Mouse (Mus musculus) small intestine, adult 2 months (tissue): ENCODE measurements around the gene Capn12. TPM values are rescaled to one million over a fixed set of nuclear protein-coding genes. Genes with fewer than 3 reads are reported as not detected.

Experiments
- H3K27ac ChIP-seq: fragments of 200-500 bp; 2 replicates; pipeline ENCODE4 v1.5.1; 2012; ENCODE audit warnings: low read depth, low read length, control low read depth, inconsistent platforms; ENCODE audit not compliant: insufficient read depth
- H3K27me3 ChIP-seq: fragments of 200-500 bp; 2 replicates; pipeline ENCODE4 v1.6.1; 2012; ENCODE audit warnings: mild to moderate bottlenecking, moderate library complexity, low read length, inconsistent platforms; ENCODE audit not compliant: control insufficient read depth, insufficient read depth
- H3K36me3 ChIP-seq: fragments of 200-500 bp; 2 replicates; pipeline ENCODE4 v1.6.1; 2012; ENCODE audit warnings: mild to moderate bottlenecking, low read length, control low read depth, inconsistent platforms; ENCODE audit not compliant: control insufficient read depth, insufficient read depth
- H3K4me1 ChIP-seq: fragments of 200-500 bp; 2 replicates; pipeline ENCODE4 v1.6.1; 2012; ENCODE audit warnings: low read length, inconsistent platforms, mixed read lengths; ENCODE audit not compliant: control insufficient read depth, insufficient read depth, insufficient read length
- H3K4me3 ChIP-seq: fragments of 200-500 bp; 2 replicates; pipeline ENCODE4 v1.5.1; 2012; ENCODE audit warnings: low read depth, mild to moderate bottlenecking, control low read depth, inconsistent platforms, low read length, moderate library complexity
- CTCF ChIP-seq: fragments of 200-500 bp; IDR thresholded peaks from 2 replicates; pipeline ENCODE4 v1.5.1; 2012; ENCODE audit warnings: low read depth, mild to moderate bottlenecking, control low read depth, inconsistent platforms, low read length, moderate library complexity, mixed read lengths; ENCODE audit not compliant: insufficient replicate concordance, insufficient read length; ENCODE audit errors: extremely low read depth
- POLR2A ChIP-seq: fragments of 200-500 bp; IDR thresholded peaks from 2 replicates; pipeline ENCODE4 v1.6.1; 2012; ENCODE audit warnings: low read depth, mild to moderate bottlenecking, control low read depth, inconsistent platforms, low read length, moderate library complexity
- WGBS: fragments of 180-500 bp; shearing (Covaris S2); methylation state at CpG from one replicate; pipeline ENCODE4 v1.1.7; 2018; 5-methylcytosine and 5-hydroxymethylcytosine counted together
- polyA plus RNA-seq: library from polyadenylated mRNA; depleted of rRNA; stranded (reverse); fragments of >200 nt; gene quantifications from 2 replicates; pipeline ENCODE4 v1.2.3, GENCODE M21; 2012; rRNA removed

Capn12 gene
- polyA plus RNA-seq, 1 experiment: 0.10 TPM

GRCm38 (mm10) chr7:28938654-28939053 is 57.4 kb downstream of the Capn12 start:
- Histone ChIP-seq H3K4me3 (no peak overlapping the region), H3K36me3 (peaks cover 27% of the 10 kb centered on the region), H3K4me1 (peaks cover 56% of the 10 kb centered on the region), H3K27ac (no peak overlapping the region; the same call in 1 of the 2 replicates), H3K27me3 (no peaks in the 10 kb centered on the region)
- no peak for TF ChIP-seq POLR2A
- TF ChIP-seq CTCF: no peak
- 57% methylated on average over 4 of the region's 4 CpGs for WGBS

- Histone ChIP-seq H3K27me3 (no peaks in the 10 kb centered on the region), H3K4me1 (peaks cover 55% of the 10 kb centered on the region), H3K36me3 (peaks cover 23% of the 10 kb centered on the region), H3K27ac (peak overlapping the region; percentile 52), H3K4me3 (no peak overlapping the region)
- TF ChIP-seq CTCF: no peak
- no peak for TF ChIP-seq POLR2A
- 52% methylated on average over 7 of the region's 7 CpGs for WGBS
Measured at GRCm38 (mm10) chr7:28939418-28940183, 58.4 kb downstream of the Capn12 start.

- H3K36me3 ChIP-seq: peaks cover 25% of the 10 kb centered on the region
- H3K4me3 ChIP-seq: no peak overlapping the region
- peak overlapping the region; percentile 60 for H3K27ac ChIP-seq
- peaks cover 52% of the 10 kb centered on the region for H3K4me1 ChIP-seq
- TF ChIP-seq CTCF: no peak
- TF ChIP-seq POLR2A: no peak
- 68% methylated on average over 4 of the region's 4 CpGs for WGBS
- H3K27me3 ChIP-seq: no peaks in the 10 kb centered on the region
Measured at GRCm38 (mm10) chr7:28941129-28941528, 59.9 kb downstream of the Capn12 start.

GRCm38 (mm10) chr7:28941542-28941941 is 60.3 kb downstream of the Capn12 start:
- Histone ChIP-seq H3K27ac (peak overlapping the region; percentile 60), H3K4me1 (peaks cover 52% of the 10 kb centered on the region), H3K36me3 (peaks cover 28% of the 10 kb centered on the region), H3K27me3 (no peaks in the 10 kb centered on the region), H3K4me3 (no peak overlapping the region)
- TF ChIP-seq CTCF (no peak), POLR2A (no peak)
- WGBS: 27% methylated on average over 4 of the region's 4 CpGs

Other genes with a start within 250 kb of the Capn12 start
- 1.2 and 1.7 TPM in 2 replicates for gene Fbxo27, start 188.6 kb upstream of the Capn12 start, polyA plus RNA-seq
- 2.0 and 2.8 TPM in 2 replicates for gene Fbxo17, start 164.6 kb upstream of the Capn12 start, polyA plus RNA-seq
- 42.3 and 64.5 TPM in 2 replicates for gene Mrps12, start 139.6 kb upstream of the Capn12 start, polyA plus RNA-seq
- 12.8 and 19.0 TPM in 2 replicates for gene Sars2, start 139.4 kb upstream of the Capn12 start, polyA plus RNA-seq
- gene Ccer2, start 125.2 kb upstream of the Capn12 start, polyA plus RNA-seq: not detected in 2 replicates
- 26.2 and 47.6 TPM in 2 replicates for gene Sirt2, start 114.7 kb upstream of the Capn12 start, polyA plus RNA-seq
- 76.0 and 138 TPM in 2 replicates for gene Nfkbib, start 113.9 kb upstream of the Capn12 start, polyA plus RNA-seq
- gene Rinl, start 92.5 kb upstream of the Capn12 start, polyA plus RNA-seq: 4.4 and 7.1 TPM in 2 replicates
- gene Hnrnpl, start 72.9 kb upstream of the Capn12 start, polyA plus RNA-seq: 67.1 and 140 TPM in 2 replicates
- 201 and 291 TPM in 2 replicates for gene Ech1, start 56.2 kb upstream of the Capn12 start, polyA plus RNA-seq
- 1,096 and 2,780 TPM in 2 replicates for gene Lgals4, start 47.6 kb upstream of the Capn12 start, polyA plus RNA-seq
- gene Lgals7, start 17.6 kb upstream of the Capn12 start, polyA plus RNA-seq: 2.4 TPM in 1 of 2 replicates, not detected in the other
- 506 and 1,069 TPM in 2 replicates for gene Actn4, start 80.9 kb downstream of the Capn12 start, polyA plus RNA-seq
- 135 and 169 TPM in 2 replicates for gene Eif3k, start 100.4 kb downstream of the Capn12 start, polyA plus RNA-seq
- gene Map4k1, start 100.6 kb downstream of the Capn12 start, polyA plus RNA-seq: 11.1 and 21.3 TPM in 2 replicates
- gene Ryr1, start 243.8 kb downstream of the Capn12 start, polyA plus RNA-seq: 0.03 and 0.05 TPM in 2 replicates